Mouse (Mus musculus): ENCODE results near the gene Slc39a2. TPM values are rescaled to one million over a fixed set of nuclear protein-coding genes. Genes with fewer than 3 reads are reported as not detected.
A peak's percentile ranks its signal among the peaks of the same experiment; 100 is the strongest.
"Not testable (repeated sequence)": the region's sequence is repeated elsewhere in the genome, so short reads cannot be mapped to it uniquely, and the experiment has no call there.

Gene Slc39a2
- polyA plus RNA-seq, 1 experiment from 2014 or later, result 0.57 TPM

DNA sequence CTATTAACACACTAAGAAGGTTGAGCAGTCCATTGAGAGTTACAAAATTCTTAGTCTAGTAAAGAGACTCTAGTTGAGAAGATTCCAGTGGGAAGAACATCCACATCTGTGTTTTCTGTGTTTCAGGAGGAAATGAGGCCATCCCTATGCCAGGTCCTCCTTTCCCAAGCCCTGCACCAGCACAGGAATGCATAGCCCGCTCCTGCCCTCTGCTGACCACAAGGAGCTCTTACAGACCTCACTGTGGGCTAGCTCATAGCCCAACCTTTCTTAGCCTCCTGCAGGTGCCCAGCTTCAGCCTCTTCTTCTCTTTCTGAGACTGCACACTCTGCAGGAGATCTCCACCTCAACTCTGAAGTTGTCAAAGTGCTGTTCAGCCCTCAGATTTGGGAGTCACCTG is 29.1 kb upstream of the Slc39a2 start:
- not testable (repeated sequence) for H3K4me2 ChIP-seq (replicated peaks; ENCODE audit: low read depth); H3K4me1 ChIP-seq (replicated peaks; ENCODE audit: control insufficient read depth, insufficient read depth, low read length); H3K4me3 ChIP-seq (ENCODE audit: low read depth, low read length); H3K36me3 ChIP-seq (ENCODE audit: control insufficient read depth, insufficient read depth); H3K9ac ChIP-seq (ENCODE audit: low read depth, low read length); H3K9me3 ChIP-seq (ENCODE audit: control insufficient read depth); H3K27me3 ChIP-seq (replicated peaks; ENCODE audit: control insufficient read depth, insufficient read depth, low read length); ATAC-seq; H3K27ac ChIP-seq (ENCODE audit: low read depth, low read length)
- WGBS, result 8% methylated on average over 1 of the region's 1 CpGs
- TF ChIP-seq CTCF (IDR thresholded peaks at IDR 0.05; ENCODE audit: low read depth), result peak; percentile 71

DNA sequence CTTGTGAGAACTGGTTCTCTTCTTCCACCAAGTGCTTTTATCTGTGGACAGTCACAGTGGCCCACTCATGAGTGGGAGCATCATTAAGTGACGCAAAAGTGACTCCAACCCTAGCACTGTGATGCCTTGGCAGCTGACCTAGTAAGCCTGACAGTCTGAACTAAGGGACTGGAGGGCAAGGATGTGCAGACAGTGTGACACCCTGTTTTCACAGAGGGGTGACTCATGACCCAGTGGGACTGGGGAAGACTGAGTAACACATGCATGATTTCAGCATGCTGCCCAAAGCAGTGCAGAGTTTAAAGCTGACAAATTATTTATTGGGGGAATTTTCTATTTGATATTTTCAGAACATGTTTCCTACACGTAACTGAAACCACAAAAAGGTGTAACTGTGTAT is 21.9 kb upstream of the Slc39a2 start:
- WGBS, result 76% methylated on average over 2 of the region's 2 CpGs
- Histone ChIP-seq H3K4me1 (replicated peaks; ENCODE audit: control insufficient read depth, insufficient read depth, low read length) (no peaks in the 10 kb centered on the region), H3K27ac (ENCODE audit: low read depth, low read length) (no peak overlapping the region), H3K4me3 (ENCODE audit: low read depth, low read length) (no peak overlapping the region), H3K27me3 (replicated peaks; ENCODE audit: control insufficient read depth, insufficient read depth, low read length) (no peaks in the 10 kb centered on the region), H3K9me3 (ENCODE audit: control insufficient read depth) (no peaks in the 10 kb centered on the region), H3K4me2 (replicated peaks; ENCODE audit: low read depth) (no peak overlapping the region), H3K9ac (ENCODE audit: low read depth, low read length) (no peak overlapping the region), H3K36me3 (ENCODE audit: control insufficient read depth, insufficient read depth) (no peaks in the 10 kb centered on the region)
- no peak for ATAC-seq
- TF ChIP-seq CTCF (IDR thresholded peaks at IDR 0.05; ENCODE audit: low read depth), result no peak

DNA sequence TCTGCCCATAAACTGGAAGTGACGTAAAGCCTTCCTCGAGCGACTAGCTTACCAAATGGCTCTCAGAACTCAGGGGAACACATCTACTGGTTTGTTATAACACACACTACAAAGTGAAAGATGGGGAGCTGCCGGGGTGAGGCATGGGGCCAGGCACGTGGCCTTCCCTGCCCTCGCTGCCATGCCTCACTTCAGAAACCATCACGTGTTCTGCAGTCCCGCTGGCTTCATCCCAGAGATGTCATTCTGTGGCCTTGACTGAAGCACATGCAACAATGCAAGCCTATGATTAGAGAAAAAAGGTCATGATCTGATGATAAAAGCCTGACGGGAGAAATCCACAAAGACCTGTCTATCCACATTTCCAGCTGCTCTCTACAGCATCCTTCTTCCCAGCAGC is 20.9 kb upstream of the Slc39a2 start:
- Histone ChIP-seq H3K9me3 (ENCODE audit: control insufficient read depth) (no peaks in the 10 kb centered on the region), H3K9ac (ENCODE audit: low read depth, low read length) (no peak overlapping the region), H3K4me3 (ENCODE audit: low read depth, low read length) (no peak overlapping the region), H3K27ac (ENCODE audit: low read depth, low read length) (no peak overlapping the region), H3K4me2 (replicated peaks; ENCODE audit: low read depth) (no peak overlapping the region), H3K4me1 (replicated peaks; ENCODE audit: control insufficient read depth, insufficient read depth, low read length) (no peaks in the 10 kb centered on the region), H3K27me3 (replicated peaks; ENCODE audit: control insufficient read depth, insufficient read depth, low read length) (no peaks in the 10 kb centered on the region), H3K36me3 (ENCODE audit: control insufficient read depth, insufficient read depth) (no peaks in the 10 kb centered on the region)
- no peak for ATAC-seq
- TF ChIP-seq CTCF (IDR thresholded peaks at IDR 0.05; ENCODE audit: low read depth), result no peak
- 78% methylated on average over 9 of the region's 9 CpGs for WGBS

DNA sequence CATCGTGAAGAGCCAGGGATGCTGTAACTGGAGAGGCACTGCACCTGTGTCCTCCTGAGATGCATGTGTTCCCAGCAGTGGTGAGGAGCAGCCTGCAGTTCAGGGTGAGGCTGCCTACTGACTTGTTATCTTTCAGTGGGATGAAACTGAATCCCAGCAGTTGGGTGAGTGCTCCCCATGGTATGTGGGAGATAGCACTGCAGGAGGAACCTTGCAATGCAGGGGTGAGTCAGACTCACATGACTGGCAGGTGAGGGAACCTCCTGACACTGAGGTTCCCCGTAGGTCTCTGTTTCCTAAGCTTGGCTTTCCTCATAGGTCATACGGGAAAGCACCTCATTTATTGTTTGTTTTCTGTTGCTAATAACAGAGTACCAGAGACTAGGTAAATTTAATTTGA is 15.2 kb upstream of the Slc39a2 start:
- no peak overlapping the region for H3K4me3 ChIP-seq (ENCODE audit: low read depth, low read length)
- no peaks in the 10 kb centered on the region for H3K4me1 ChIP-seq (replicated peaks; ENCODE audit: control insufficient read depth, insufficient read depth, low read length)
- H3K9ac ChIP-seq (ENCODE audit: low read depth, low read length), result no peak overlapping the region
- H3K9me3 ChIP-seq (ENCODE audit: control insufficient read depth), result no peaks in the 10 kb centered on the region
- ATAC-seq, result peak; percentile 78
- 49% methylated on average over 3 of the region's 3 CpGs for WGBS
- TF ChIP-seq CTCF (IDR thresholded peaks at IDR 0.05; ENCODE audit: low read depth), result no peak
- no peak overlapping the region for H3K27ac ChIP-seq (ENCODE audit: low read depth, low read length)
- H3K36me3 ChIP-seq (ENCODE audit: control insufficient read depth, insufficient read depth), result no peaks in the 10 kb centered on the region
- H3K27me3 ChIP-seq (replicated peaks; ENCODE audit: control insufficient read depth, insufficient read depth, low read length), result no peaks in the 10 kb centered on the region
- no peak overlapping the region for H3K4me2 ChIP-seq (replicated peaks; ENCODE audit: low read depth)

DNA sequence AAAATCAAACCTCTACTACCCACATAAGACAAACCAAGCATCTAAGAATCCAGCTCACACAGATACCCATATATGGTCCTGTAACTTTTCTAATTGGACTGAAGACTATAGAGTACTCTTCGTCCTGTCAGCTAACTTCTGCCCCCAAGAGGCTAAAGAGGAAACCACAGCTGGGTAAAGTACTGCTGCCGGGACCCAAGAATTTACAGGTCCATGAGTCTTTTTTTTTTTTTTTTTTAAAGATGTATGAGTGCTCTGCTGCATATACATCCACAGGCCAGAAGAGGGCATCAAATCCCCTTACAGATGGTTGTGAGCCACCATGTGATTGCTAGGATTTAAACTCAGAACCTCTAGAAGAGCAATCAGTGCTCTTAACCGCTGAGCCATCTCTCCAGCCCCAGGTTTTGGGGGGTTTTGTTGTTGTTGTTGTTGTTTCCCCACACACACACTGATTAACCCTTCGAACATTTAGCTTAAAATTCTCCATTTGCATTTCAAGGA is 9.1 kb upstream of the Slc39a2 start:
- peak; percentile 79 for TF ChIP-seq CTCF (IDR thresholded peaks at IDR 0.05; ENCODE audit: low read depth)
- WGBS, result 0% methylated on average over 4 of the region's 4 CpGs
- H3K9ac ChIP-seq (ENCODE audit: low read depth, low read length), result no peak overlapping the region
- peak overlapping the region; percentile 91 for H3K4me2 ChIP-seq (replicated peaks; ENCODE audit: low read depth)
- no peaks in the 10 kb centered on the region for H3K9me3 ChIP-seq (ENCODE audit: control insufficient read depth)
- no peaks in the 10 kb centered on the region for H3K27me3 ChIP-seq (replicated peaks; ENCODE audit: control insufficient read depth, insufficient read depth, low read length)
- peaks cover 12% of the 10 kb centered on the region; the same call in 1 of the 2 replicates for H3K4me1 ChIP-seq (replicated peaks; ENCODE audit: control insufficient read depth, insufficient read depth, low read length)
- peak overlapping the region; percentile 60; the same call in 1 of the 2 replicates for H3K27ac ChIP-seq (ENCODE audit: low read depth, low read length)
- H3K4me3 ChIP-seq (ENCODE audit: low read depth, low read length), result peak overlapping the region; percentile 81
- peak; percentile 44 for ATAC-seq
- peaks cover 14% of the 10 kb centered on the region for H3K36me3 ChIP-seq (ENCODE audit: control insufficient read depth, insufficient read depth)

DNA sequence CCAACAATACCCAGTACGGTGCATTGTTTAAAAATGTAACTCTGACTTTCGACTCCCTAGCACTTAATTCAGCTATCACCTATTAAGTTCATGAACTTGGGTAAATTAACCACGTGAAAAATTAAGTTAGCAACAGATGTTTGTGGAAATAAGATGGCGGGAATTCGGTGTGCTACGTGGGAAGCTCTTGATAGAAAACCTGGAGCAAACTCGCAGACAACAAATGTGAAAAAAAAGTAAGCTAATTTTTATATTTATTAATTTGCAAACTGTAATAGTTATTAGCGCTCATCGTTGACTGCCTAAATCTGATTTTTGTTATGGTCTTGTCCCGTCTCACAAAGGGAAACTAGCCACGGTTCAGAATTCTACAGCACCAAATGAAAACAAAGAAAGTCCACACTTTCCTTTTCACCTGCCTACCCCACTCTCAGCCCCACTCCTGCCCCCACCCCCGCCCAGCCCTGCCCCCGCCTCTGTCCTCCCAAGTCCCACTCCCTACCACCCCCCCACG is 8.6 kb upstream of the Slc39a2 start:
- Histone ChIP-seq H3K36me3 (ENCODE audit: control insufficient read depth, insufficient read depth) (peaks cover 19% of the 10 kb centered on the region), H3K4me1 (replicated peaks; ENCODE audit: control insufficient read depth, insufficient read depth, low read length) (peaks cover 12% of the 10 kb centered on the region; the same call in 1 of the 2 replicates), H3K9ac (ENCODE audit: low read depth, low read length) (peak overlapping the region; percentile 40; the same call in 1 of the 2 replicates), H3K4me2 (replicated peaks; ENCODE audit: low read depth) (peak overlapping the region; percentile 91), H3K27me3 (replicated peaks; ENCODE audit: control insufficient read depth, insufficient read depth, low read length) (no peaks in the 10 kb centered on the region), H3K9me3 (ENCODE audit: control insufficient read depth) (no peaks in the 10 kb centered on the region), H3K4me3 (ENCODE audit: low read depth, low read length) (peak overlapping the region; percentile 81), H3K27ac (ENCODE audit: low read depth, low read length) (peak overlapping the region; percentile 60)
- TF ChIP-seq CTCF (IDR thresholded peaks at IDR 0.05; ENCODE audit: low read depth), result no peak
- ATAC-seq, result peak; percentile 9; the same call in 1 of the 2 replicates
- 2% methylated on average over 14 of the region's 14 CpGs for WGBS
